Mouse (Mus musculus): ENCODE results near the gene Gpx1. TPM values are rescaled to one million over a fixed set of nuclear protein-coding genes. Genes with fewer than 3 reads are reported as not detected.

The Gpx1 gene
- polyA plus RNA-seq, 1 experiment from 2014 or later: 460 TPM

- WGBS: 85% methylated on average over 5 of the region's 5 CpGs
- H3K4me3 ChIP-seq (replicated peaks): no peak overlapping the region
- 0 out of 2 replicates have a peak overlapping the region, but pooled peaks have one; percentile 71 for H3K4me2 ChIP-seq
Observed at GRCm38 (mm10) chr9:108341139-108341475, 2.4 kb downstream of the Gpx1 start.

GRCm38 (mm10) chr9:108341801-108342200 is 3.1 kb downstream of the Gpx1 start:
- Histone ChIP-seq H3K4me2 (no peak overlapping the region), H3K27ac (replicated peaks) (no peak overlapping the region), H3K4me3 (replicated peaks) (no peak overlapping the region), H3K27me3 (replicated peaks) (no peaks in the 10 kb centered on the region), H3K36me3 (no peaks in the 10 kb centered on the region; the same call in 1 of the 2 replicates), H3K9ac (replicated peaks) (no peak overlapping the region), H3K9me3 (replicated peaks) (no peaks in the 10 kb centered on the region), H3K4me1 (peaks cover 37% of the 10 kb centered on the region)
- no peak for ATAC-seq (ENCODE audit: low FRiP score)

More at GRCm38 (mm10) chr9:108341139-108341475, 2.4 kb downstream of the Gpx1 start:
- peaks cover 3% of the 10 kb centered on the region for H3K36me3 ChIP-seq
- no peaks in the 10 kb centered on the region for H3K9me3 ChIP-seq (replicated peaks)
- ATAC-seq (ENCODE audit: low FRiP score): no peak
- no peak overlapping the region for H3K9ac ChIP-seq (replicated peaks)
- H3K27ac ChIP-seq (replicated peaks): no peak overlapping the region
- H3K4me1 ChIP-seq: peaks cover 33% of the 10 kb centered on the region
- H3K27me3 ChIP-seq (replicated peaks): no peaks in the 10 kb centered on the region

- Histone ChIP-seq H3K9me3 (replicated peaks) (no peaks in the 10 kb centered on the region), H3K4me2 (no peak overlapping the region), H3K27me3 (replicated peaks) (no peaks in the 10 kb centered on the region), H3K4me3 (replicated peaks) (no peak overlapping the region), H3K4me1 (peaks cover 39% of the 10 kb centered on the region), H3K36me3 (no peaks in the 10 kb centered on the region; the same call in 1 of the 2 replicates), H3K9ac (replicated peaks) (no peak overlapping the region), H3K27ac (replicated peaks) (peak overlapping the region; percentile 58)
- ATAC-seq (ENCODE audit: low FRiP score): no peak
- 47% methylated on average over 5 of the region's 5 CpGs for WGBS
Observed at GRCm38 (mm10) chr9:108342301-108342831, 3.7 kb downstream of the Gpx1 start.

GRCm38 (mm10) chr9:108343331-108343730 is 4.6 kb downstream of the Gpx1 start:
- Histone ChIP-seq H3K27me3 (replicated peaks) (no peaks in the 10 kb centered on the region), H3K36me3 (no peaks in the 10 kb centered on the region), H3K9ac (replicated peaks) (no peak overlapping the region), H3K4me3 (replicated peaks) (no peak overlapping the region), H3K4me1 (peaks cover 37% of the 10 kb centered on the region), H3K4me2 (no peak overlapping the region), H3K27ac (replicated peaks) (no peak overlapping the region), H3K9me3 (replicated peaks) (no peaks in the 10 kb centered on the region)
- WGBS: 86% methylated on average over 3 of the region's 3 CpGs
- ATAC-seq (ENCODE audit: low FRiP score): no peak

- Histone ChIP-seq H3K27me3 (replicated peaks) (no peaks in the 10 kb centered on the region), H3K4me2 (no peak overlapping the region), H3K27ac (replicated peaks) (no peak overlapping the region), H3K4me3 (replicated peaks) (no peak overlapping the region), H3K36me3 (no peaks in the 10 kb centered on the region), H3K4me1 (peaks cover 37% of the 10 kb centered on the region), H3K9me3 (replicated peaks) (no peaks in the 10 kb centered on the region), H3K9ac (replicated peaks) (no peak overlapping the region)
- ATAC-seq (ENCODE audit: low FRiP score): no peak
- 92% methylated on average over 1 of the region's 1 CpGs for WGBS
Observed at GRCm38 (mm10) chr9:108343835-108344234, 5.1 kb downstream of the Gpx1 start.

- H3K4me1 ChIP-seq: peaks cover 42% of the 10 kb centered on the region
- H3K9ac ChIP-seq (replicated peaks): no peak overlapping the region
- H3K9me3 ChIP-seq (replicated peaks): no peaks in the 10 kb centered on the region
- H3K4me3 ChIP-seq (replicated peaks): no peak overlapping the region
- no peak for ATAC-seq (ENCODE audit: low FRiP score)
- H3K4me2 ChIP-seq: no peak overlapping the region
- H3K27ac ChIP-seq (replicated peaks): no peak overlapping the region
- H3K27me3 ChIP-seq (replicated peaks): no peaks in the 10 kb centered on the region
- WGBS: 88% methylated on average over 4 of the region's 4 CpGs
- no peaks in the 10 kb centered on the region for H3K36me3 ChIP-seq
Observed at GRCm38 (mm10) chr9:108344471-108344870, 5.8 kb downstream of the Gpx1 start.

GRCm38 (mm10) chr9:108347024-108347423 is 8.3 kb downstream of the Gpx1 start:
- H3K4me3 ChIP-seq (replicated peaks): peak overlapping the region; percentile 75
- no peaks in the 10 kb centered on the region for H3K27me3 ChIP-seq (replicated peaks)
- H3K9ac ChIP-seq (replicated peaks): peak overlapping the region; percentile 90
- peak overlapping the region; percentile 98 for H3K27ac ChIP-seq (replicated peaks)
- H3K4me2 ChIP-seq: peak overlapping the region; percentile 77
- peak; percentile 0; the same call in 1 of the 2 replicates for ATAC-seq (ENCODE audit: low FRiP score)
- H3K9me3 ChIP-seq (replicated peaks): no peaks in the 10 kb centered on the region
- 5% methylated on average over 11 of the region's 11 CpGs for WGBS
- peaks cover 27% of the 10 kb centered on the region for H3K4me1 ChIP-seq
- peaks cover 21% of the 10 kb centered on the region for H3K36me3 ChIP-seq

- Histone ChIP-seq H3K27ac (replicated peaks) (peak within 1 kb of the TSS; percentile 98), H3K4me2 (peak within 1 kb of the TSS; percentile 77), H3K36me3 (peaks cover 28% of the 10 kb centered on the region), H3K9ac (replicated peaks) (peak within 1 kb of the TSS; percentile 90), H3K4me3 (replicated peaks) (peak within 1 kb of the TSS; percentile 75), H3K4me1 (peaks cover 27% of the 10 kb centered on the region), H3K27me3 (replicated peaks) (no peaks in the 10 kb centered on the region), H3K9me3 (replicated peaks) (no peaks in the 10 kb centered on the region)
- WGBS: under 1% methylated on average over 72 of the region's 75 CpGs
- peak; percentile 96 for ATAC-seq (ENCODE audit: low FRiP score)
Observed at GRCm38 (mm10) chr9:108347540-108348289, 9.0 kb downstream of the Gpx1 start, which contains the start of gene Usp4. Gene Usp4 (plus strand): TSS chr9:108347853.

- Histone ChIP-seq H3K27me3 (replicated peaks) (no peaks in the 10 kb centered on the region), H3K9ac (replicated peaks) (peak overlapping the region; percentile 90), H3K4me1 (peaks cover 27% of the 10 kb centered on the region), H3K36me3 (peaks cover 34% of the 10 kb centered on the region), H3K9me3 (replicated peaks) (no peaks in the 10 kb centered on the region), H3K4me3 (replicated peaks) (peak overlapping the region; percentile 75), H3K27ac (replicated peaks) (peak overlapping the region; percentile 98), H3K4me2 (peak overlapping the region; percentile 77)
- ATAC-seq (ENCODE audit: low FRiP score): peak; percentile 10
- WGBS: 6% methylated on average over 14 of the region's 14 CpGs
Observed at GRCm38 (mm10) chr9:108348290-108348680, 9.6 kb downstream of the Gpx1 start.

- Histone ChIP-seq H3K4me3 (replicated peaks) (no peak overlapping the region), H3K27ac (replicated peaks) (no peak overlapping the region), H3K9ac (replicated peaks) (no peak overlapping the region), H3K9me3 (replicated peaks) (no peaks in the 10 kb centered on the region), H3K4me2 (no peak overlapping the region), H3K4me1 (peaks cover 27% of the 10 kb centered on the region), H3K36me3 (peaks cover 48% of the 10 kb centered on the region), H3K27me3 (replicated peaks) (no peaks in the 10 kb centered on the region)
- ATAC-seq (ENCODE audit: low FRiP score): no peak
- 98% methylated on average over 4 of the region's 4 CpGs for WGBS
Observed at GRCm38 (mm10) chr9:108349727-108350126, 11.0 kb downstream of the Gpx1 start.

- H3K27me3 ChIP-seq (replicated peaks): no peaks in the 10 kb centered on the region
- H3K27ac ChIP-seq (replicated peaks): no peak overlapping the region
- H3K9me3 ChIP-seq (replicated peaks): no peaks in the 10 kb centered on the region
- 95% methylated on average over 9 of the region's 9 CpGs for WGBS
- peaks cover 86% of the 10 kb centered on the region for H3K36me3 ChIP-seq
- H3K4me2 ChIP-seq: no peak overlapping the region
- no peak overlapping the region for H3K4me3 ChIP-seq (replicated peaks)
- no peaks in the 10 kb centered on the region for H3K4me1 ChIP-seq
- H3K9ac ChIP-seq (replicated peaks): no peak overlapping the region
- ATAC-seq (ENCODE audit: low FRiP score): no peak
Observed at GRCm38 (mm10) chr9:108378234-108378633, 39.5 kb downstream of the Gpx1 start.

- H3K9me3 ChIP-seq (replicated peaks): no peaks in the 10 kb centered on the region
- no peak overlapping the region for H3K4me2 ChIP-seq
- H3K27me3 ChIP-seq (replicated peaks): no peaks in the 10 kb centered on the region
- WGBS: 88% methylated on average over 5 of the region's 5 CpGs
- no peak for ATAC-seq (ENCODE audit: low FRiP score)
- no peaks in the 10 kb centered on the region for H3K4me1 ChIP-seq
- H3K27ac ChIP-seq (replicated peaks): no peak overlapping the region
- no peak overlapping the region for H3K4me3 ChIP-seq (replicated peaks)
- H3K36me3 ChIP-seq: peaks cover 86% of the 10 kb centered on the region
- H3K9ac ChIP-seq (replicated peaks): no peak overlapping the region
Observed at GRCm38 (mm10) chr9:108378736-108379135, 40.0 kb downstream of the Gpx1 start.

Measured in neural tube, embryonic 15.5 days (tissue).